Mouse (Mus musculus) liver, embryonic 16.5 days (tissue): ENCODE data around the gene Gli2. TPM values are rescaled to one million over a fixed set of nuclear protein-coding genes. Genes with fewer than 3 reads are reported as not detected.

Experiments used
- ATAC-seq: fragments of 200-750 bp; cut with Nextera tagmentation; 2 replicates; pipeline ENCODE4 v1.8.0; 2017; ENCODE audit warnings: low read depth, mild to moderate bottlenecking, moderate number of reproducible peaks, moderate library complexity
- H3K27ac ChIP-seq: fragments of 300-500 bp; sonication (generic); 2 replicates; pipeline ENCODE4 v1.5.1; 2014; ENCODE audit warnings: mild to moderate bottlenecking, low read length
- H3K27me3 ChIP-seq: fragments of 300-500 bp; sonication (generic); 2 replicates; pipeline ENCODE4 v1.6.1; 2014; ENCODE audit warnings: low read depth, low read length, mixed read lengths; ENCODE audit not compliant: control insufficient read depth, insufficient read depth
- H3K36me3 ChIP-seq: fragments of 300-500 bp; sonication (generic); 2 replicates; pipeline ENCODE4 v1.6.1; 2014; ENCODE audit warnings: mild to moderate bottlenecking; ENCODE audit not compliant: control insufficient read depth, insufficient read depth
- H3K4me1 ChIP-seq: fragments of 300-500 bp; sonication (generic); 2 replicates; pipeline ENCODE4 v1.6.1; 2014; ENCODE audit warnings: low read depth, low read length, mixed read lengths; ENCODE audit not compliant: control insufficient read depth
- H3K4me2 ChIP-seq: fragments of 300-500 bp; sonication (generic); 2 replicates; pipeline ENCODE4 v1.6.1; 2014; ENCODE audit warnings: low read depth, low read length, mixed read lengths
- H3K4me3 ChIP-seq: fragments of 300-500 bp; sonication (generic); 2 replicates; pipeline ENCODE4 v1.5.1; 2014; ENCODE audit warnings: low read depth, mild to moderate bottlenecking, low read length
- H3K9ac ChIP-seq: fragments of 300-500 bp; sonication (generic); 2 replicates; pipeline ENCODE4 v1.6.1; 2014; ENCODE audit warnings: low read depth, low read length
- H3K9me3 ChIP-seq: fragments of 300-500 bp; sonication (generic); replicated peaks from 2 replicates; pipeline ENCODE4 v1.6.1; 2016; ENCODE audit warnings: low read length; ENCODE audit not compliant: control insufficient read depth
- WGBS: fragments of 180-500 bp; shearing (Covaris S2); extraction: QIAGEN DNeasy Blood & Tissue Kit; methylation state at CpG from one replicate; pipeline ENCODE4 v1.1.7; 2014; ENCODE audit not compliant: insufficient replicate concordance; 5-methylcytosine and 5-hydroxymethylcytosine counted together
- polyA plus RNA-seq: library from polyadenylated mRNA; unstranded; fragments of >200 nt; fragmentation: Nextera tagmentation; extraction: Ambion mirVana; gene quantifications from 2 replicates; pipeline ENCODE4 v1.2.1, GENCODE M21; 2015

Gene Gli2
- polyA plus RNA-seq, 1 experiment from 2014 or later, result 0.54 TPM

- H3K27ac ChIP-seq, result no peak overlapping the region
- H3K4me2 ChIP-seq, result no peak overlapping the region
- WGBS, result 87% methylated on average over 1 of the region's 1 CpGs
- no peaks in the 10 kb centered on the region for H3K9me3 ChIP-seq
- ATAC-seq, result no peak
- no peaks in the 10 kb centered on the region for H3K4me1 ChIP-seq
- no peak overlapping the region for H3K4me3 ChIP-seq
- no peak overlapping the region for H3K9ac ChIP-seq
- H3K36me3 ChIP-seq, result no peaks in the 10 kb centered on the region
- no peaks in the 10 kb centered on the region for H3K27me3 ChIP-seq
Observed at GRCm38 (mm10) chr1:119022311-119022710, 31.1 kb downstream of the Gli2 start.

- Histone ChIP-seq H3K4me3 (no peak overlapping the region), H3K4me2 (no peak overlapping the region), H3K36me3 (no peaks in the 10 kb centered on the region), H3K27ac (no peak overlapping the region), H3K9me3 (no peaks in the 10 kb centered on the region), H3K4me1 (no peaks in the 10 kb centered on the region), H3K9ac (no peak overlapping the region), H3K27me3 (no peaks in the 10 kb centered on the region)
- no peak for ATAC-seq
- WGBS, result 42% methylated on average over 2 of the region's 2 CpGs
Observed at GRCm38 (mm10) chr1:119020092-119020491, 33.3 kb downstream of the Gli2 start.

- no peak for ATAC-seq
- no peaks in the 10 kb centered on the region for H3K27me3 ChIP-seq
- H3K36me3 ChIP-seq, result no peaks in the 10 kb centered on the region
- no peaks in the 10 kb centered on the region for H3K9me3 ChIP-seq
- no peak overlapping the region for H3K27ac ChIP-seq
- H3K4me2 ChIP-seq, result no peak overlapping the region
- H3K4me1 ChIP-seq, result no peaks in the 10 kb centered on the region
- no peak overlapping the region for H3K4me3 ChIP-seq
- no peak overlapping the region for H3K9ac ChIP-seq
Observed at GRCm38 (mm10) chr1:119019056-119019455, 34.4 kb downstream of the Gli2 start.

GRCm38 (mm10) chr1:119016866-119017265, 36.6 kb downstream of the Gli2 start:
- H3K27me3 ChIP-seq, result no peaks in the 10 kb centered on the region
- no peak overlapping the region for H3K27ac ChIP-seq
- no peaks in the 10 kb centered on the region for H3K4me1 ChIP-seq
- no peaks in the 10 kb centered on the region for H3K9me3 ChIP-seq
- no peak overlapping the region for H3K4me3 ChIP-seq
- H3K36me3 ChIP-seq, result no peaks in the 10 kb centered on the region
- H3K4me2 ChIP-seq, result no peak overlapping the region
- 59% methylated on average over 3 of the region's 3 CpGs for WGBS
- H3K9ac ChIP-seq, result no peak overlapping the region
- ATAC-seq, result no peak

- no peaks in the 10 kb centered on the region for H3K36me3 ChIP-seq
- H3K9ac ChIP-seq, result no peak overlapping the region
- H3K9me3 ChIP-seq, result no peaks in the 10 kb centered on the region
- H3K27me3 ChIP-seq, result no peaks in the 10 kb centered on the region
- no peaks in the 10 kb centered on the region for H3K4me1 ChIP-seq
- no peak for ATAC-seq
- no peak overlapping the region for H3K27ac ChIP-seq
- no peak overlapping the region for H3K4me3 ChIP-seq
- no peak overlapping the region for H3K4me2 ChIP-seq
- 60% methylated on average over 6 of the region's 6 CpGs for WGBS
Observed at GRCm38 (mm10) chr1:119015108-119015507, 38.3 kb downstream of the Gli2 start.

GRCm38 (mm10) chr1:119008949-119009348, 44.5 kb downstream of the Gli2 start:
- H3K9ac ChIP-seq, result no peak overlapping the region
- no peaks in the 10 kb centered on the region for H3K27me3 ChIP-seq
- no peaks in the 10 kb centered on the region for H3K9me3 ChIP-seq
- no peaks in the 10 kb centered on the region for H3K36me3 ChIP-seq
- no peak overlapping the region for H3K4me3 ChIP-seq
- ATAC-seq, result peak; percentile 56; the same call in 1 of the 2 replicates
- no peak overlapping the region for H3K4me2 ChIP-seq
- no peak overlapping the region for H3K27ac ChIP-seq
- no peaks in the 10 kb centered on the region for H3K4me1 ChIP-seq

- 9% methylated on average over 1 of the region's 1 CpGs for WGBS
- Histone ChIP-seq H3K27me3 (no peaks in the 10 kb centered on the region), H3K36me3 (no peaks in the 10 kb centered on the region), H3K4me1 (no peaks in the 10 kb centered on the region), H3K9me3 (no peaks in the 10 kb centered on the region), H3K27ac (no peak overlapping the region), H3K4me2 (no peak overlapping the region), H3K4me3 (no peak overlapping the region), H3K9ac (no peak overlapping the region)
- ATAC-seq, result no peak
Observed at GRCm38 (mm10) chr1:119003852-119004398, 49.5 kb downstream of the Gli2 start.

GRCm38 (mm10) chr1:119001454-119002034, 51.9 kb downstream of the Gli2 start:
- no peak overlapping the region for H3K4me2 ChIP-seq
- H3K27ac ChIP-seq, result no peak overlapping the region
- no peak overlapping the region for H3K4me3 ChIP-seq
- H3K9me3 ChIP-seq, result no peaks in the 10 kb centered on the region
- H3K9ac ChIP-seq, result no peak overlapping the region
- no peaks in the 10 kb centered on the region for H3K4me1 ChIP-seq
- no peak for ATAC-seq
- no peaks in the 10 kb centered on the region for H3K36me3 ChIP-seq
- WGBS, result 53% methylated on average over 12 of the region's 12 CpGs
- no peaks in the 10 kb centered on the region for H3K27me3 ChIP-seq

GRCm38 (mm10) chr1:118994482-118995105, 58.8 kb downstream of the Gli2 start:
- no peaks in the 10 kb centered on the region for H3K9me3 ChIP-seq
- H3K27ac ChIP-seq, result no peak overlapping the region
- no peak overlapping the region for H3K4me2 ChIP-seq
- H3K36me3 ChIP-seq, result no peaks in the 10 kb centered on the region
- WGBS, result 65% methylated on average over 8 of the region's 8 CpGs
- H3K4me1 ChIP-seq, result no peaks in the 10 kb centered on the region
- no peaks in the 10 kb centered on the region for H3K27me3 ChIP-seq
- H3K9ac ChIP-seq, result no peak overlapping the region
- ATAC-seq, result no peak
- no peak overlapping the region for H3K4me3 ChIP-seq
